Mouse (Mus musculus) limb, embryonic 14.5 days (tissue): Measurements from ENCODE around the gene Nxpe5. TPM values are rescaled to one million over a fixed set of nuclear protein-coding genes. Genes with fewer than 3 reads are reported as not detected.

Source experiments
- ATAC-seq: fragments of 200-750 bp; cut with Nextera tagmentation; 2 replicates; pipeline ENCODE4 v1.8.0; 2017; ENCODE audit warnings: low read depth, moderate number of reproducible peaks, moderate TSS enrichment; ENCODE audit not compliant: low FRiP score
- DNase-seq: peaks from one replicate; pipeline ENCODE4 v3.0.0-alpha.2; 2015; ENCODE audit warnings: low spot score
- H3K27ac ChIP-seq: fragments of 300-500 bp; sonication (generic); replicated peaks from 2 replicates; pipeline ENCODE4 v1.5.1; 2014; ENCODE audit warnings: low read depth, mild to moderate bottlenecking, low read length, moderate library complexity, mixed read lengths
- H3K27me3 ChIP-seq: fragments of 300-500 bp; sonication (generic); 2 replicates; pipeline ENCODE4 v1.6.1; 2014; ENCODE audit warnings: low read length, mixed read lengths; ENCODE audit not compliant: control insufficient read depth, insufficient read depth
- H3K36me3 ChIP-seq: fragments of 300-500 bp; sonication (generic); 2 replicates; pipeline ENCODE4 v1.6.1; 2014; ENCODE audit warnings: mild to moderate bottlenecking, low read length, moderate library complexity, mixed read lengths; ENCODE audit not compliant: control insufficient read depth, insufficient read depth
- H3K4me1 ChIP-seq: fragments of 300-500 bp; sonication (generic); 2 replicates; pipeline ENCODE4 v1.6.1; 2014; ENCODE audit warnings: antibody characterized with exemption, low read length, mixed read lengths; ENCODE audit not compliant: control insufficient read depth, insufficient read depth
- H3K4me2 ChIP-seq: fragments of 300-500 bp; sonication (generic); replicated peaks from 2 replicates; pipeline ENCODE4 v1.6.1; 2014; ENCODE audit warnings: low read depth, mild to moderate bottlenecking, low read length, moderate library complexity; ENCODE audit not compliant: severe bottlenecking
- H3K4me3 ChIP-seq: fragments of 300-500 bp; sonication (generic); replicated peaks from 2 replicates; pipeline ENCODE4 v1.5.1; 2014; ENCODE audit warnings: low read length
- H3K9ac ChIP-seq: fragments of 300-500 bp; sonication (generic); 2 replicates; pipeline ENCODE4 v1.6.1; 2014; ENCODE audit warnings: mild to moderate bottlenecking, low read depth, low read length, moderate library complexity; ENCODE audit not compliant: severe bottlenecking
- H3K9me3 ChIP-seq: fragments of 300-500 bp; sonication (generic); 2 replicates; pipeline ENCODE4 v1.6.1; 2016; ENCODE audit warnings: low read length; ENCODE audit not compliant: control insufficient read depth
- POLR2A ChIP-seq: fragments of 200-500 bp; IDR thresholded peaks from 2 replicates; pipeline ENCODE4 v1.8.0; 2012; ENCODE audit warnings: inconsistent platforms, mild to moderate bottlenecking, moderate library complexity, borderline replicate concordance; ENCODE audit not compliant: insufficient read depth, insufficient read length; ENCODE audit errors: extremely low read depth
- WGBS: fragments of 180-500 bp; shearing (Covaris S2); extraction: QIAGEN DNeasy Blood & Tissue Kit; methylation state at CpG from one replicate; pipeline ENCODE4 v1.1.7; 2014; 5-methylcytosine and 5-hydroxymethylcytosine counted together
- polyA plus RNA-seq, 2 experiments: library from polyadenylated mRNA; depleted of rRNA in 1 of 2; stranded (reverse) in 1 of 2; unstranded in 1 of 2; fragments of >200 nt; fragmentation: Nextera tagmentation in 1 of 2; extraction: Ambion mirVana in 1 of 2; gene quantifications; 2 replicates each; pipeline versions ENCODE4 v1.2.1 to v1.2.3; 2012 to 2014

The Nxpe5 gene
- polyA plus RNA-seq, 2 experiments = not detected

GRCm38 (mm10) chr5:138262001-138262400, 36.3 kb downstream of the Nxpe5 start:
- Histone ChIP-seq H3K36me3 (peaks cover 47% of the 10 kb centered on the region), H3K9me3 (no peaks in the 10 kb centered on the region), H3K9ac (no peak overlapping the region), H3K4me2 (no peak overlapping the region), H3K4me3 (no peak overlapping the region), H3K4me1 (peaks cover 13% of the 10 kb centered on the region), H3K27me3 (no peaks in the 10 kb centered on the region), H3K27ac (no peak overlapping the region)
- ATAC-seq (no peak), DNase-seq (no peak)
- no peak for TF ChIP-seq POLR2A
- 72% methylated on average over 4 of the region's 4 CpGs for WGBS

- Histone ChIP-seq H3K4me3 (peak overlapping the region; percentile 93), H3K9ac (peak overlapping the region; percentile 90), H3K9me3 (no peaks in the 10 kb centered on the region), H3K27me3 (no peaks in the 10 kb centered on the region), H3K27ac (no peak overlapping the region), H3K4me1 (peaks cover 13% of the 10 kb centered on the region), H3K4me2 (peak overlapping the region; percentile 97), H3K36me3 (peaks cover 46% of the 10 kb centered on the region)
- no peak for ATAC-seq
- 67% methylated on average over 18 of the region's 18 CpGs for WGBS
- no peak for TF ChIP-seq POLR2A
- DNase-seq = no peak
Measured at GRCm38 (mm10) chr5:138262582-138263240, 37.0 kb downstream of the Nxpe5 start.

- H3K4me3 ChIP-seq = peak within 1 kb of the TSS; percentile 93
- H3K9ac ChIP-seq = peak within 1 kb of the TSS; percentile 90
- ATAC-seq (peak; percentile 93), DNase-seq (peak; percentile 95)
- peak; percentile 84; the same call in 1 of the 2 replicates for TF ChIP-seq POLR2A
- peak within 1 kb of the TSS; percentile 97 for H3K4me2 ChIP-seq
- no peaks in the 10 kb centered on the region for H3K9me3 ChIP-seq
- no peaks in the 10 kb centered on the region for H3K27me3 ChIP-seq
- WGBS = under 1% methylated on average over 56 of the region's 71 CpGs
- peak within 1 kb of the TSS; percentile 48 for H3K27ac ChIP-seq
- peaks cover 38% of the 10 kb centered on the region for H3K36me3 ChIP-seq
- H3K4me1 ChIP-seq = peaks cover 13% of the 10 kb centered on the region
Measured at GRCm38 (mm10) chr5:138263260-138264206, 37.8 kb downstream of the Nxpe5 start, which contains the start of gene BC037034. Gene BC037034 (minus strand): TSS chr5:138264033.

GRCm38 (mm10) chr5:138264207-138264578, 38.5 kb downstream of the Nxpe5 start:
- Histone ChIP-seq H3K36me3 (peaks cover 31% of the 10 kb centered on the region), H3K4me2 (peak overlapping the region; percentile 97), H3K9ac (peak overlapping the region; percentile 90), H3K27ac (peak overlapping the region; percentile 48; the same call in 1 of the 2 replicates), H3K27me3 (no peaks in the 10 kb centered on the region), H3K9me3 (no peaks in the 10 kb centered on the region), H3K4me1 (peaks cover 13% of the 10 kb centered on the region), H3K4me3 (peak overlapping the region; percentile 93)
- ATAC-seq (no peak), DNase-seq (no peak)
- 13% methylated on average over 6 of the region's 6 CpGs for WGBS
- no peak for TF ChIP-seq POLR2A

GRCm38 (mm10) chr5:138265712-138266111, 40.0 kb downstream of the Nxpe5 start:
- Histone ChIP-seq H3K9me3 (no peaks in the 10 kb centered on the region), H3K4me1 (peaks cover 13% of the 10 kb centered on the region), H3K36me3 (peaks cover 16% of the 10 kb centered on the region), H3K4me3 (no peak overlapping the region), H3K9ac (no peak overlapping the region), H3K27ac (no peak overlapping the region), H3K4me2 (no peak overlapping the region), H3K27me3 (no peaks in the 10 kb centered on the region)
- WGBS = 95% methylated on average over 4 of the region's 4 CpGs
- no peak for ATAC-seq
- TF ChIP-seq POLR2A = no peak
- no peak for DNase-seq
